12 mouse cellular contexts compared by ENCODE assay signal in the genomic region with DNA sequence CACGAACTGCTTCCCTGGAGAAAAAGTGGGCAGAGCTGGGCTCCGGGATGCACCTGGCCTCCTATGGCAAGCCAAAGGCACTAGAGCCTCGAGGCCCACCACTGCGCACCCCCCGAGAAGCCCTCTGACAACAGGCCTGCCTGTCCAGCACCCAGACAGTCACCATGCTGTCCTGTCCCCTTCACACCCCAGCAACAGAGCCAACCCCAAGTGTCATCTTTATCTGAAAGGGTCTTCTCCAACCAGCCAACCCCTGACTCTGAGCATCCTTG.
A peak's percentile ranks its signal among the peaks of the same experiment; 100 is the strongest.
DNase-seq lines count a peak whose midpoint lies in the region; ATAC-seq and TF ChIP-seq lines count a peak whose summit lies in the region.
"Had no signal": no experiment of that assay in that cellular context is flagged by ENCODE, and none has a peak within 500 bp of the region (broad histone marks: within the 10 kb centered on the region; RNA-seq: fewer than 3 reads in every experiment).

No protein-coding gene starts in this region.

- H3K9me3 ChIP-seq in midbrain, embryonic 10.5 days (replicated peaks), result no peaks in the 10 kb centered on the region
- no peaks in the 10 kb centered on the region for H3K9me3 ChIP-seq in midbrain, embryonic 14.5 days (ENCODE audit: control insufficient read depth, low read length)
- H3K9me3 ChIP-seq in forebrain, postnatal 0 days (ENCODE audit: low read length), result no peaks in the 10 kb centered on the region
- H3K9me3 ChIP-seq in limb, embryonic 11.5 days (ENCODE audit: control insufficient read depth, low read length), result no peaks in the 10 kb centered on the region

- H3K4me1 ChIP-seq in midbrain, embryonic 10.5 days, result peaks cover 71% of the 10 kb centered on the region
- H3K4me1 ChIP-seq in midbrain, embryonic 14.5 days (ENCODE audit: control insufficient read depth, insufficient read depth, low read length), result peaks cover 23% of the 10 kb centered on the region
- peaks cover 20% of the 10 kb centered on the region for H3K4me1 ChIP-seq in forebrain, postnatal 0 days (ENCODE audit: insufficient read depth)
- H3K4me1 ChIP-seq in limb, embryonic 11.5 days (ENCODE audit: control insufficient read depth, insufficient read depth, low read length), result peaks cover 39% of the 10 kb centered on the region

- H3K36me3 ChIP-seq in midbrain, embryonic 10.5 days, result no peaks in the 10 kb centered on the region
- no peaks in the 10 kb centered on the region for H3K36me3 ChIP-seq in midbrain, embryonic 14.5 days (ENCODE audit: control insufficient read depth, insufficient read depth, low read length)
- no peaks in the 10 kb centered on the region; the same call in 1 of the 2 replicates for H3K36me3 ChIP-seq in forebrain, postnatal 0 days (ENCODE audit: insufficient read depth)
- no peaks in the 10 kb centered on the region for H3K36me3 ChIP-seq in limb, embryonic 11.5 days (ENCODE audit: control insufficient read depth, insufficient read depth, low read length)

- no peak overlapping the region for H3K4me3 ChIP-seq in midbrain, embryonic 10.5 days
- no peak overlapping the region for H3K4me3 ChIP-seq in midbrain, embryonic 14.5 days (replicated peaks; ENCODE audit: low read depth, low read length)
- H3K4me3 ChIP-seq in forebrain, postnatal 0 days (ENCODE audit: low read depth, low read length), result no peak overlapping the region
- no peak overlapping the region for H3K4me3 ChIP-seq in limb, embryonic 11.5 days (ENCODE audit: low read depth, low read length)
- H3K4me3 ChIP-seq: erythroblast, embryonic 14.5 days had no signal

- no peak overlapping the region for H3K4me2 ChIP-seq in midbrain, embryonic 14.5 days (ENCODE audit: low read length)
- no peak overlapping the region for H3K4me2 ChIP-seq in forebrain, postnatal 0 days (ENCODE audit: low read depth)
- H3K4me2 ChIP-seq in limb, embryonic 11.5 days (ENCODE audit: low read depth, severe bottlenecking), result 0 out of 2 replicates have a peak overlapping the region, but pooled peaks have one; percentile 7

- no peak for ATAC-seq in midbrain, embryonic 14.5 days (ENCODE audit: low FRiP score, low TSS enrichment)
- no peak for ATAC-seq in forebrain, postnatal 0 days
- 0 out of 2 replicates have a peak, but pooled peaks have one; percentile 29 for ATAC-seq in limb, embryonic 11.5 days (ENCODE audit: insufficient number of reproducible peaks, low FRiP score, low TSS enrichment, low read depth)

- no peak for TF ChIP-seq CTCF in forebrain, postnatal 0 days (IDR thresholded peaks at IDR 0.05; ENCODE audit: low read depth)

- no peak for DNase-seq in midbrain, embryonic 10.5 days (ENCODE audit: low spot score)
- DNase-seq in midbrain, embryonic 14.5 days, result no peak
- DNase-seq in forebrain, postnatal 0 days, result no peak
- no peak for DNase-seq in limb, embryonic 11.5 days (ENCODE audit: low spot score)
- DNase-seq in left cerebral cortex, adult 8-10 months (ENCODE audit: low spot score in 2 of 2), result no peak
- no peak for DNase-seq in spleen, postnatal 4 days (ENCODE audit: low spot score in 2 of 2)
- no peak for DNase-seq in cerebellum, adult 8-10 months
- DNase-seq: cerebellum, postnatal 14 days; kidney, adult 2 months; lung, postnatal 36 days; right cerebral cortex, adult 18-20 months had no signal

- H3K9ac ChIP-seq in midbrain, embryonic 14.5 days (replicated peaks; ENCODE audit: low read length), result no peak overlapping the region
- H3K9ac ChIP-seq in forebrain, postnatal 0 days, result no peak overlapping the region
- H3K9ac ChIP-seq in limb, embryonic 11.5 days (ENCODE audit: low read length), result no peak overlapping the region

- 0 out of 2 replicates have a peak, but pooled peaks cover 12% of the 10 kb centered on the region for H3K27me3 ChIP-seq in midbrain, embryonic 10.5 days (ENCODE audit: low read depth, poor library complexity, severe bottlenecking)
- no peaks in the 10 kb centered on the region for H3K27me3 ChIP-seq in midbrain, embryonic 14.5 days (ENCODE audit: control insufficient read depth, insufficient read depth, low read length)
- no peaks in the 10 kb centered on the region for H3K27me3 ChIP-seq in forebrain, postnatal 0 days (ENCODE audit: insufficient read depth, low read length)
- no peaks in the 10 kb centered on the region for H3K27me3 ChIP-seq in limb, embryonic 11.5 days (ENCODE audit: control insufficient read depth, insufficient read depth, low read length)

- 55% methylated on average over 5 of the region's 5 CpGs for WGBS in midbrain, embryonic 10.5 days
- WGBS in midbrain, embryonic 14.5 days, result 54% methylated on average over 5 of the region's 5 CpGs
- 58% methylated on average over 5 of the region's 5 CpGs for WGBS in forebrain, postnatal 0 days
- 51% methylated on average over 5 of the region's 5 CpGs for WGBS in limb, embryonic 11.5 days

- H3K27ac ChIP-seq in midbrain, embryonic 10.5 days (replicated peaks), result peak overlapping the region; percentile 83
- H3K27ac ChIP-seq in midbrain, embryonic 14.5 days (replicated peaks; ENCODE audit: low read depth, low read length), result no peak overlapping the region
- H3K27ac ChIP-seq in forebrain, postnatal 0 days (ENCODE audit: low read depth, low read length), result peak overlapping the region; percentile 62
- H3K27ac ChIP-seq in limb, embryonic 11.5 days (replicated peaks; ENCODE audit: low read depth, low read length), result no peak overlapping the region; the same call in 1 of the 2 replicates

Comparison
In these comparisons a context has a peak if more than half of its experiments do, and no peak if none do; other contexts are left out.
1. H3K27ac ChIP-seq: peak in midbrain, embryonic 10.5 days (single experiment) and forebrain, postnatal 0 days (single experiment); none in midbrain, embryonic 14.5 days (single experiment) and limb, embryonic 11.5 days (single experiment).